Mouse (Mus musculus): ENCODE data around the gene Cacna1h. TPM values are rescaled to one million over a fixed set of nuclear protein-coding genes. Genes with fewer than 3 reads are reported as not detected.

Cacna1h gene
- polyA plus RNA-seq, 2 experiments from 2014 or later, result not detected

- ATAC-seq, result no peak
Observed at GRCm38 (mm10) chr17:25406011-25406441, 27.6 kb downstream of the Cacna1h start.

GRCm38 (mm10) chr17:25405224-25405895 lies 28.2 kb downstream of the Cacna1h start:
- ATAC-seq, result no peak

GRCm38 (mm10) chr17:25404190-25404589 lies 29.4 kb downstream of the Cacna1h start:
- no peak for ATAC-seq

- no peak for ATAC-seq
Observed at GRCm38 (mm10) chr17:25402224-25402623, 31.4 kb downstream of the Cacna1h start.

GRCm38 (mm10) chr17:25401491-25401890 lies 32.1 kb downstream of the Cacna1h start:
- no peak for ATAC-seq

- no peak for ATAC-seq
Observed at GRCm38 (mm10) chr17:25400443-25400842, 33.1 kb downstream of the Cacna1h start.

- ATAC-seq, result no peak
Observed at GRCm38 (mm10) chr17:25398520-25398838, 35.1 kb downstream of the Cacna1h start.

GRCm38 (mm10) chr17:25397804-25398519 lies 35.6 kb downstream of the Cacna1h start:
- no peak for ATAC-seq

- ATAC-seq, result no peak
Observed at GRCm38 (mm10) chr17:25394526-25394925, 39.1 kb downstream of the Cacna1h start.

GRCm38 (mm10) chr17:25374011-25374410 lies 59.6 kb downstream of the Cacna1h start:
- ATAC-seq, result no peak

GRCm38 (mm10) chr17:25372491-25372890 lies 61.1 kb downstream of the Cacna1h start:
- no peak for ATAC-seq

GRCm38 (mm10) chr17:25368973-25369372 lies 64.6 kb downstream of the Cacna1h start, which contains the start of gene Tpsg1:
Gene Tpsg1 (plus strand): TSS chr17:25369273.
- no peak for ATAC-seq

GRCm38 (mm10) chr17:25366005-25366404 lies 67.6 kb downstream of the Cacna1h start, which contains the start of gene Tpsb2:
Gene Tpsb2 (plus strand): TSS chr17:25366305.
- ATAC-seq, result no peak

- ATAC-seq, result no peak
Observed at GRCm38 (mm10) chr17:25363726-25364125, 69.9 kb downstream of the Cacna1h start.

- ATAC-seq, result no peak
Observed at GRCm38 (mm10) chr17:25361291-25361690, 72.3 kb downstream of the Cacna1h start.

- no peak for ATAC-seq
Observed at GRCm38 (mm10) chr17:25345462-25345861, 88.1 kb downstream of the Cacna1h start, which contains the start of gene Tpsab1. Gene Tpsab1 (minus strand): TSS chr17:25345562.

- ATAC-seq, result no peak
Observed at GRCm38 (mm10) chr17:25341490-25341889, 92.1 kb downstream of the Cacna1h start.

- no peak for ATAC-seq
Observed at GRCm38 (mm10) chr17:25340003-25340402, 93.6 kb downstream of the Cacna1h start.

- no peak for ATAC-seq
Observed at GRCm38 (mm10) chr17:25338218-25338617, 95.4 kb downstream of the Cacna1h start.

GRCm38 (mm10) chr17:25333943-25334342 lies 99.6 kb downstream of the Cacna1h start:
- no peak for ATAC-seq

GRCm38 (mm10) chr17:25332321-25332720 lies 101.3 kb downstream of the Cacna1h start:
- ATAC-seq, result no peak

All from CD4-positive, CD25-positive, alpha-beta regulatory T cell, adult 4 months (primary cell).